8 mouse cellular contexts compared by ENCODE assay signal in the genomic region with DNA sequence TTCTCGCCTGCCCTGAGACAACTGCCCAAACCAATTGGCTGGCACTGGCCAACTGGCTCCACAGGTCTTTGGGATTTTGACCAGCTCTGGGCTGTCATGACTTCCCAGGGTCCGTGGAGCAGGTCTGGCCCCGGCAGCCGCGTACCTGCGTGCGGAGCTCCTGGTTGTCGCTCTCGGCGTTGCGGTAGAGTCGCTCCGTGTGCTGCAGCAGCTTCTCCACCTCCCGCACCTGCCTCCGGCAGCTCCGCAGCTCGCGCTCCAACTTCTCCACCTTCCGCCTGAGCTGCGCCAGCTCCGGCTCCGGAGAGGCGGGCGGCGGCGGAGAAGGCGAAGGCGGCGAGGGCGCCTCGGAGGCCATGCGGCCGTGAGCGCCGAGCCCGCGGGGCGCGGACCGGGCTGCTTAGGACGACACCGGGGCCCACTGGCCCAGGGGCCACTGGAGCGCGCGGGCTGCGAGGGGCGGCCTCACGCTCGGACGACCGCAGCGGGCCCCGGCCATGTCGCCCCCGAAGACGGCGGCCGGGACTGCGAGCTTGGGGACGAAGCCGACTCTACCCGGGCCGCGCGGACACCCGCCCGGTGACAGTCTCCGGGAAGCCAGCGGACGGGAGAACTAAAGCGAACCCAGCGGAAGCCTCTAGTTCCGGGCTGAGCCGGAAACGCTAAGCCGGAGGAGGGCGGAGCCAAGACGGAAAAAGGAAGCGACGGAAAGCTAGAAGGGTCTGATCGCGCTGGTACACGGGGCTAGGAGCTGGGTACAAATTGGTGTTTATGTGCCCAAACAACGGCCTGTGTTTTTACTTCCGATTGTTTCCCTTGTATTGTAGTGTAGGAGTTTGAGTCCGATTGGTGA. TPM values are rescaled to one million over a fixed set of nuclear protein-coding genes. Genes with fewer than 3 reads are reported as not detected.
DNase-seq lines count a peak whose midpoint lies in the region; ATAC-seq lines count a peak whose summit lies in the region.

A gene (minus strand): TSS at position 652 of the 853 bp plus-strand sequence.

- peak within 1 kb of the TSS; percentile 88 for H3K4me2 ChIP-seq in intestine, embryonic 14.5 days (ENCODE audit: low read length)

- intact Hi-C loops in left cerebral cortex, postnatal 14 days (cut with DNase I) = no loop called here

- H3K4me1 ChIP-seq in intestine, embryonic 14.5 days (replicated peaks; ENCODE audit: control insufficient read depth, insufficient read depth, low read length) = peaks cover 11% of the 10 kb centered on the region

- peak within 1 kb of the TSS; percentile 93 for H3K9ac ChIP-seq in intestine, embryonic 14.5 days (ENCODE audit: low read length)

- under 1% methylated on average over 82 of the region's 86 CpGs for WGBS in intestine, embryonic 14.5 days

- H3K4me3 ChIP-seq in intestine, embryonic 14.5 days (ENCODE audit: low read depth, low read length) = peak within 1 kb of the TSS; percentile 98

- H3K36me3 ChIP-seq in intestine, embryonic 14.5 days (ENCODE audit: control insufficient read depth, insufficient read depth, low read length) = peaks cover 15% of the 10 kb centered on the region

- no peaks in the 10 kb centered on the region for H3K27me3 ChIP-seq in intestine, embryonic 14.5 days (replicated peaks; ENCODE audit: control insufficient read depth, insufficient read depth, low read length)

- peak; percentile 97 for ATAC-seq in intestine, embryonic 14.5 days (replicated peaks; ENCODE audit: low FRiP score, low TSS enrichment, low read depth)

- H3K9me3 ChIP-seq in intestine, embryonic 14.5 days (ENCODE audit: control insufficient read depth, low read length) = no peaks in the 10 kb centered on the region

- peak; percentile 88 to 89 for DNase-seq in adrenal gland, adult 18-20 months (ENCODE audit: low spot score in 2 of 2)
- peak; percentile 96 for DNase-seq in embryo, embryonic 11 days
- DNase-seq in gastrocnemius, postnatal 25 days = peak; percentile 88
- DNase-seq in intestine, embryonic 14.5 days (ENCODE audit: low spot score) = peak; percentile 93
- DNase-seq in left cerebral cortex, postnatal 14 days (ENCODE audit: low spot score in 2 of 2) = peak; percentile 89 to 92
- DNase-seq in mesoderm, embryonic 11.5 days (ENCODE audit: low read depth, low spot score) = peak; percentile 90
- DNase-seq in right cerebral cortex, postnatal 36 days (ENCODE audit: low spot score in 2 of 2) = peak; percentile 86 to 90
- DNase-seq in yolk sac, embryonic 10.5 days (ENCODE audit: low spot score) = peak; percentile 91

- peak within 1 kb of the TSS; percentile 74 for H3K27ac ChIP-seq in intestine, embryonic 14.5 days (ENCODE audit: low read depth)

RNA-seq across cellular contexts. Expression of the gene that starts here (rescaled TPM):
- 10 to 100 TPM; 33.3 to 40.1 TPM for total RNA-seq in adrenal gland, adult 18-20 months (2021)
- total RNA-seq in gastrocnemius, postnatal 25 days (2021) = 10 to 100 TPM; 16.2 to 16.5 TPM
- polyA plus RNA-seq in intestine, embryonic 14.5 days (2014; fragmentation: Nextera tagmentation; extraction: Ambion mirVana) = 32.1 and 33.1 TPM in 2 replicates
- total RNA-seq in left cerebral cortex, postnatal 14 days (2021) = 10 to 100 TPM; 44.4 to 47.0 TPM

Comparison
In these comparisons a context has a peak if more than half of its experiments do, and no peak if none do; other contexts are left out.
1. Peak in every context shown above with its lines: DNase-seq, ATAC-seq, H3K4me3 ChIP-seq and H3K27ac ChIP-seq.